Mouse (Mus musculus) neural tube, embryonic 11.5 days (tissue): ENCODE data around the gene Jsrp1. TPM values are rescaled to one million over a fixed set of nuclear protein-coding genes. Genes with fewer than 3 reads are reported as not detected.

Source experiments
- ATAC-seq: fragments of 200-750 bp; cut with Nextera tagmentation; 2 replicates; pipeline ENCODE4 v1.8.0; 2017; ENCODE audit warnings: moderate number of reproducible peaks, mild to moderate bottlenecking, moderate TSS enrichment, moderate library complexity; ENCODE audit not compliant: insufficient read depth, low FRiP score, low TSS enrichment
- DNase-seq: peaks from one replicate; pipeline ENCODE4 v3.0.0-alpha.2; 2015; ENCODE audit warnings: low spot score
- H3K27ac ChIP-seq: fragments of 300-500 bp; sonication (generic); 2 replicates; pipeline ENCODE4 v1.5.1; 2014; ENCODE audit warnings: low read depth, mild to moderate bottlenecking, low read length
- H3K27me3 ChIP-seq: fragments of 300-500 bp; sonication (generic); 2 replicates; pipeline ENCODE4 v1.6.1; 2014; ENCODE audit warnings: mild to moderate bottlenecking, low read length, mixed read lengths; ENCODE audit not compliant: control insufficient read depth, insufficient read depth
- H3K36me3 ChIP-seq: fragments of 300-500 bp; sonication (generic); 2 replicates; pipeline ENCODE4 v1.6.1; 2014; ENCODE audit warnings: mild to moderate bottlenecking, low read length, moderate library complexity, mixed read lengths; ENCODE audit not compliant: control insufficient read depth, insufficient read depth
- H3K4me1 ChIP-seq: fragments of 300-500 bp; sonication (generic); 2 replicates; pipeline ENCODE4 v1.6.1; 2014; ENCODE audit warnings: low read length, mixed read lengths; ENCODE audit not compliant: control insufficient read depth, insufficient read depth
- H3K4me2 ChIP-seq: fragments of 300-500 bp; sonication (generic); 2 replicates; pipeline ENCODE4 v1.6.1; 2014; ENCODE audit warnings: low read depth, mild to moderate bottlenecking, moderate library complexity
- H3K4me3 ChIP-seq: fragments of 300-500 bp; sonication (generic); 2 replicates; pipeline ENCODE4 v1.5.1; 2014; ENCODE audit warnings: low read depth, low read length
- H3K9ac ChIP-seq: fragments of 300-500 bp; sonication (generic); 2 replicates; pipeline ENCODE4 v1.6.1; 2014; ENCODE audit warnings: mild to moderate bottlenecking, low read length
- H3K9me3 ChIP-seq: fragments of 300-500 bp; sonication (generic); 2 replicates; pipeline ENCODE4 v1.6.1; 2016; ENCODE audit warnings: low read length; ENCODE audit not compliant: control insufficient read depth
- WGBS: fragments of 180-500 bp; shearing (Covaris S2); extraction: QIAGEN DNeasy Blood & Tissue Kit; methylation state at CpG from one replicate; pipeline ENCODE4 v1.1.7; 2014; 5-methylcytosine and 5-hydroxymethylcytosine counted together
- polyA plus RNA-seq: library from polyadenylated mRNA; unstranded; fragments of >200 nt; fragmentation: Nextera tagmentation; extraction: Ambion mirVana; gene quantifications from 2 replicates; pipeline ENCODE4 v1.2.1, GENCODE M21; 2014

Gene Jsrp1
- polyA plus RNA-seq, 1 experiment from 2014 or later, result 1.9 TPM

GRCm38 (mm10) chr10:80784302-80784701, 29.0 kb downstream of the Jsrp1 start:
- Histone ChIP-seq H3K27me3 (no peaks in the 10 kb centered on the region), H3K36me3 (peaks cover 66% of the 10 kb centered on the region), H3K4me2 (no peak overlapping the region), H3K9ac (no peak overlapping the region), H3K4me3 (no peak overlapping the region), H3K27ac (no peak overlapping the region), H3K9me3 (no peaks in the 10 kb centered on the region), H3K4me1 (no peaks in the 10 kb centered on the region)
- WGBS, result 97% methylated on average over 2 of the region's 2 CpGs
- no peak for ATAC-seq
- no peak for DNase-seq

- no peaks in the 10 kb centered on the region for H3K27me3 ChIP-seq
- no peak overlapping the region for H3K27ac ChIP-seq
- ATAC-seq (no peak), DNase-seq (no peak)
- no peak overlapping the region for H3K4me3 ChIP-seq
- H3K36me3 ChIP-seq, result peaks cover 40% of the 10 kb centered on the region
- H3K4me2 ChIP-seq, result no peak overlapping the region
- no peaks in the 10 kb centered on the region for H3K4me1 ChIP-seq
- no peaks in the 10 kb centered on the region for H3K9me3 ChIP-seq
- H3K9ac ChIP-seq, result no peak overlapping the region
These were observed 33.7 kb downstream of the Jsrp1 start for GRCm38 (mm10) chr10:80779565-80779964.

GRCm38 (mm10) chr10:80777123-80777522, 36.2 kb downstream of the Jsrp1 start:
- Histone ChIP-seq H3K9me3 (no peaks in the 10 kb centered on the region), H3K9ac (no peak overlapping the region), H3K4me3 (no peak overlapping the region), H3K4me2 (no peak overlapping the region), H3K36me3 (peaks cover 33% of the 10 kb centered on the region), H3K27ac (no peak overlapping the region), H3K4me1 (no peaks in the 10 kb centered on the region), H3K27me3 (no peaks in the 10 kb centered on the region)
- 91% methylated on average over 5 of the region's 5 CpGs for WGBS
- ATAC-seq, result no peak
- no peak for DNase-seq

- H3K27ac ChIP-seq, result no peak overlapping the region
- H3K9me3 ChIP-seq, result no peaks in the 10 kb centered on the region
- no peak overlapping the region for H3K9ac ChIP-seq
- no peak for ATAC-seq
- H3K4me3 ChIP-seq, result no peak overlapping the region
- no peak overlapping the region for H3K4me2 ChIP-seq
- H3K36me3 ChIP-seq, result peaks cover 32% of the 10 kb centered on the region
- 96% methylated on average over 6 of the region's 6 CpGs for WGBS
- DNase-seq, result no peak
- H3K4me1 ChIP-seq, result no peaks in the 10 kb centered on the region
- no peaks in the 10 kb centered on the region for H3K27me3 ChIP-seq
These were observed 36.9 kb downstream of the Jsrp1 start for GRCm38 (mm10) chr10:80776358-80776869.

- no peak for DNase-seq
- H3K9ac ChIP-seq, result no peak overlapping the region
- no peaks in the 10 kb centered on the region for H3K4me1 ChIP-seq
- H3K4me3 ChIP-seq, result no peak overlapping the region
- H3K4me2 ChIP-seq, result no peak overlapping the region
- WGBS, result 91% methylated on average over 4 of the region's 4 CpGs
- H3K27ac ChIP-seq, result no peak overlapping the region
- H3K36me3 ChIP-seq, result peaks cover 34% of the 10 kb centered on the region
- no peaks in the 10 kb centered on the region for H3K27me3 ChIP-seq
- H3K9me3 ChIP-seq, result no peaks in the 10 kb centered on the region
- ATAC-seq, result no peak
These were observed 37.6 kb downstream of the Jsrp1 start for GRCm38 (mm10) chr10:80775731-80776130.

GRCm38 (mm10) chr10:80774981-80775380, 38.3 kb downstream of the Jsrp1 start:
- 89% methylated on average over 4 of the region's 4 CpGs for WGBS
- ATAC-seq (no peak), DNase-seq (no peak)
- H3K27me3 ChIP-seq, result no peaks in the 10 kb centered on the region
- no peaks in the 10 kb centered on the region for H3K9me3 ChIP-seq
- H3K36me3 ChIP-seq, result peaks cover 34% of the 10 kb centered on the region
- no peak overlapping the region for H3K27ac ChIP-seq
- no peak overlapping the region for H3K4me2 ChIP-seq
- no peaks in the 10 kb centered on the region for H3K4me1 ChIP-seq
- H3K4me3 ChIP-seq, result no peak overlapping the region
- H3K9ac ChIP-seq, result no peak overlapping the region

- Histone ChIP-seq H3K4me3 (no peak overlapping the region), H3K9me3 (no peaks in the 10 kb centered on the region), H3K4me1 (no peaks in the 10 kb centered on the region), H3K27ac (no peak overlapping the region), H3K27me3 (no peaks in the 10 kb centered on the region), H3K4me2 (no peak overlapping the region), H3K36me3 (peaks cover 33% of the 10 kb centered on the region), H3K9ac (no peak overlapping the region)
- DNase-seq, result peak; percentile 69
- ATAC-seq, result no peak; the same call in 1 of the 2 replicates
- 67% methylated on average over 2 of the region's 2 CpGs for WGBS
These were observed 38.7 kb downstream of the Jsrp1 start for GRCm38 (mm10) chr10:80774549-80774948.

- DNase-seq (no peak), ATAC-seq (no peak)
- Histone ChIP-seq H3K36me3 (peaks cover 31% of the 10 kb centered on the region), H3K9me3 (no peaks in the 10 kb centered on the region), H3K4me3 (no peak overlapping the region), H3K4me2 (no peak overlapping the region), H3K27ac (no peak overlapping the region), H3K27me3 (no peaks in the 10 kb centered on the region), H3K9ac (no peak overlapping the region), H3K4me1 (no peaks in the 10 kb centered on the region)
- WGBS, result 87% methylated on average over 5 of the region's 5 CpGs
These were observed 39.5 kb downstream of the Jsrp1 start for GRCm38 (mm10) chr10:80773816-80774215.

- no peak for ATAC-seq
- Histone ChIP-seq H3K9ac (no peak overlapping the region), H3K27me3 (no peaks in the 10 kb centered on the region), H3K4me3 (no peak overlapping the region), H3K27ac (no peak overlapping the region), H3K9me3 (no peaks in the 10 kb centered on the region), H3K4me1 (no peaks in the 10 kb centered on the region; the same call in 1 of the 2 replicates), H3K4me2 (no peak overlapping the region), H3K36me3 (peaks cover 33% of the 10 kb centered on the region)
- WGBS, result 91% methylated on average over 6 of the region's 6 CpGs
- no peak for DNase-seq
These were observed 44.9 kb downstream of the Jsrp1 start for GRCm38 (mm10) chr10:80768365-80768764.
